Mouse (Mus musculus): Measurements from ENCODE around the gene Elane. TPM values are rescaled to one million over a fixed set of nuclear protein-coding genes. Genes with fewer than 3 reads are reported as not detected.

Gene Elane
- total and polyA plus RNA-seq, 2 experiments from 2014 or later: not detected

- ATAC-seq (no peak), DNase-seq (no peak)
- Histone ChIP-seq H3K27ac (ENCODE audit: low read depth, low read length) (no peak overlapping the region), H3K9ac (no peak overlapping the region), H3K9me3 (ENCODE audit: low read length) (no peaks in the 10 kb centered on the region), H3K4me3 (ENCODE audit: low read depth, low read length) (no peak overlapping the region), H3K36me3 (ENCODE audit: insufficient read depth) (no peaks in the 10 kb centered on the region), H3K4me2 (ENCODE audit: low read depth) (no peak overlapping the region), H3K27me3 (ENCODE audit: insufficient read depth, low read length) (no peaks in the 10 kb centered on the region), H3K4me1 (ENCODE audit: insufficient read depth) (no peaks in the 10 kb centered on the region)
- 80% methylated on average over 5 of the region's 5 CpGs for WGBS
- TF ChIP-seq CTCF (IDR thresholded peaks at IDR 0.05; ENCODE audit: low read depth): no peak
Measured at GRCm38 (mm10) chr10:79846553-79846952, 39.5 kb upstream of the Elane start.

GRCm38 (mm10) chr10:79849941-79850628 is 36.0 kb upstream of the Elane start:
- ATAC-seq (no peak), DNase-seq (no peak)
- peaks cover 17% of the 10 kb centered on the region for H3K4me1 ChIP-seq (ENCODE audit: insufficient read depth)
- no peak overlapping the region for H3K9ac ChIP-seq
- H3K4me3 ChIP-seq (ENCODE audit: low read depth, low read length): no peak overlapping the region
- TF ChIP-seq CTCF (IDR thresholded peaks at IDR 0.05; ENCODE audit: low read depth): no peak
- no peaks in the 10 kb centered on the region for H3K9me3 ChIP-seq (ENCODE audit: low read length)
- 83% methylated on average over 8 of the region's 8 CpGs for WGBS
- no peak overlapping the region for H3K4me2 ChIP-seq (ENCODE audit: low read depth)
- no peaks in the 10 kb centered on the region for H3K27me3 ChIP-seq (ENCODE audit: insufficient read depth, low read length)
- no peaks in the 10 kb centered on the region for H3K36me3 ChIP-seq (ENCODE audit: insufficient read depth)
- H3K27ac ChIP-seq (ENCODE audit: low read depth, low read length): no peak overlapping the region

GRCm38 (mm10) chr10:79851653-79852052 is 34.4 kb upstream of the Elane start:
- 76% methylated on average over 3 of the region's 3 CpGs for whole genome bisulfite sequencing
- Histone ChIP-seq H3K9ac (no peak overlapping the region), H3K36me3 (ENCODE audit: insufficient read depth) (no peaks in the 10 kb centered on the region), H3K4me1 (ENCODE audit: insufficient read depth) (peaks cover 22% of the 10 kb centered on the region), H3K4me2 (ENCODE audit: low read depth) (no peak overlapping the region), H3K4me3 (ENCODE audit: low read depth, low read length) (no peak overlapping the region), H3K27ac (ENCODE audit: low read depth, low read length) (peak overlapping the region; percentile 98), H3K27me3 (ENCODE audit: insufficient read depth, low read length) (no peaks in the 10 kb centered on the region), H3K9me3 (ENCODE audit: low read length) (no peaks in the 10 kb centered on the region)
- ATAC-seq (no peak), DNase-seq (no peak)
- no peak for TF ChIP-seq CTCF (IDR thresholded peaks at IDR 0.05; ENCODE audit: low read depth)

GRCm38 (mm10) chr10:79852107-79852789 is 33.8 kb upstream of the Elane start:
- DNase-seq: no peak

GRCm38 (mm10) chr10:79852827-79853226 is 33.2 kb upstream of the Elane start:
- H3K4me3 ChIP-seq (ENCODE audit: low read depth, low read length): peak overlapping the region; percentile 34
- WGBS: 15% methylated on average over 8 of the region's 8 CpGs

More at GRCm38 (mm10) chr10:79852107-79852789, 33.8 kb upstream of the Elane start:
- Histone ChIP-seq H3K9ac (no peak overlapping the region), H3K9me3 (ENCODE audit: low read length) (no peaks in the 10 kb centered on the region), H3K27ac (ENCODE audit: low read depth, low read length) (peak overlapping the region; percentile 98), H3K36me3 (ENCODE audit: insufficient read depth) (peaks cover 4% of the 10 kb centered on the region; the same call in 1 of the 2 replicates), H3K27me3 (ENCODE audit: insufficient read depth, low read length) (no peaks in the 10 kb centered on the region), H3K4me2 (ENCODE audit: low read depth) (peak overlapping the region; percentile 56), H3K4me3 (ENCODE audit: low read depth, low read length) (peak overlapping the region; percentile 34; the same call in 1 of the 2 replicates), H3K4me1 (ENCODE audit: insufficient read depth) (peaks cover 28% of the 10 kb centered on the region)
- no peak for TF ChIP-seq CTCF (IDR thresholded peaks at IDR 0.05; ENCODE audit: low read depth)
- 49% methylated on average over 9 of the region's 9 CpGs for WGBS
- ATAC-seq: no peak

GRCm38 (mm10) chr10:79853392-79853791 is 32.7 kb upstream of the Elane start:
- Histone ChIP-seq H3K4me2 (ENCODE audit: low read depth) (peak overlapping the region; percentile 56), H3K27ac (ENCODE audit: low read depth, low read length) (peak overlapping the region; percentile 98), H3K4me3 (ENCODE audit: low read depth, low read length) (peak overlapping the region; percentile 34), H3K9me3 (ENCODE audit: low read length) (no peaks in the 10 kb centered on the region), H3K4me1 (ENCODE audit: insufficient read depth) (peaks cover 38% of the 10 kb centered on the region), H3K9ac (peak overlapping the region; percentile 69), H3K36me3 (ENCODE audit: insufficient read depth) (peaks cover 5% of the 10 kb centered on the region; the same call in 1 of the 2 replicates), H3K27me3 (ENCODE audit: insufficient read depth, low read length) (no peaks in the 10 kb centered on the region)
- ATAC-seq (peak; percentile 3), DNase-seq (peak; percentile 93)
- 1% methylated on average over 15 of the region's 15 CpGs for WGBS
- TF ChIP-seq CTCF (IDR thresholded peaks at IDR 0.05; ENCODE audit: low read depth): no peak

More at GRCm38 (mm10) chr10:79852827-79853226, 33.2 kb upstream of the Elane start:
- DNase-seq: no peak
- TF ChIP-seq CTCF (IDR thresholded peaks at IDR 0.05; ENCODE audit: low read depth): no peak
- Histone ChIP-seq H3K4me1 (ENCODE audit: insufficient read depth) (peaks cover 33% of the 10 kb centered on the region), H3K27ac (ENCODE audit: low read depth, low read length) (peak overlapping the region; percentile 98), H3K27me3 (ENCODE audit: insufficient read depth, low read length) (no peaks in the 10 kb centered on the region), H3K9ac (peak overlapping the region; percentile 69), H3K9me3 (ENCODE audit: low read length) (no peaks in the 10 kb centered on the region), H3K36me3 (ENCODE audit: insufficient read depth) (peaks cover 5% of the 10 kb centered on the region; the same call in 1 of the 2 replicates), H3K4me2 (ENCODE audit: low read depth) (peak overlapping the region; percentile 56)
- no peak for ATAC-seq
